Mouse (Mus musculus) embryonic facial prominence, embryonic 11.5 days (tissue): ENCODE measurements around the gene Ufc1. TPM values are rescaled to one million over a fixed set of nuclear protein-coding genes. Genes with fewer than 3 reads are reported as not detected.

Experiments
- ATAC-seq: fragments of 200-750 bp; cut with Nextera tagmentation; replicated peaks from 2 replicates; pipeline ENCODE4 v1.8.0; 2017; ENCODE audit warnings: low read depth; ENCODE audit not compliant: insufficient number of reproducible peaks, low FRiP score, low TSS enrichment
- DNase-seq: peaks from one replicate; pipeline ENCODE4 v3.0.0-alpha.2; 2015; ENCODE audit warnings: low spot score
- H3K27ac ChIP-seq: fragments of 300-500 bp; sonication (generic); replicated peaks from 2 replicates; pipeline ENCODE4 v1.5.1; 2014; ENCODE audit warnings: mild to moderate bottlenecking, low read depth, low read length, control low read depth
- H3K27me3 ChIP-seq: fragments of 300-500 bp; sonication (generic); 2 replicates; pipeline ENCODE4 v1.6.1; 2014; ENCODE audit warnings: mild to moderate bottlenecking, low read length, moderate library complexity, mixed read lengths; ENCODE audit not compliant: control insufficient read depth, insufficient read depth
- H3K36me3 ChIP-seq: fragments of 300-500 bp; sonication (generic); replicated peaks from 2 replicates; pipeline ENCODE4 v1.6.1; 2014; ENCODE audit warnings: low read depth, mild to moderate bottlenecking, low read length, moderate library complexity, mixed read lengths; ENCODE audit not compliant: control insufficient read depth, insufficient read depth
- H3K4me1 ChIP-seq: fragments of 300-500 bp; sonication (generic); 2 replicates; pipeline ENCODE4 v1.6.1; 2014; ENCODE audit warnings: low read length, mixed read lengths; ENCODE audit not compliant: control insufficient read depth, insufficient read depth
- H3K4me2 ChIP-seq: fragments of 300-500 bp; sonication (generic); 2 replicates; pipeline ENCODE4 v1.6.1; 2014; ENCODE audit warnings: low read depth, mild to moderate bottlenecking, control low read depth, low read length, moderate library complexity
- H3K4me3 ChIP-seq: fragments of 300-500 bp; sonication (generic); 2 replicates; pipeline ENCODE4 v1.5.1; 2014; ENCODE audit warnings: low read depth, low read length, control low read depth
- H3K9ac ChIP-seq: fragments of 300-500 bp; sonication (generic); replicated peaks from 2 replicates; pipeline ENCODE4 v1.6.1; 2014; ENCODE audit warnings: mild to moderate bottlenecking, control low read depth, low read length
- H3K9me3 ChIP-seq: fragments of 300-500 bp; sonication (generic); replicated peaks from 2 replicates; pipeline ENCODE4 v1.6.1; 2016; ENCODE audit warnings: mild to moderate bottlenecking, low read length, inconsistent platforms, mixed read lengths; ENCODE audit not compliant: control insufficient read depth
- WGBS: fragments of 180-500 bp; shearing (Covaris S2); extraction: QIAGEN DNeasy Blood & Tissue Kit; methylation state at CpG from one replicate; pipeline ENCODE4 v1.1.7; 2014; 5-methylcytosine and 5-hydroxymethylcytosine counted together
- polyA plus RNA-seq: library from polyadenylated mRNA; unstranded; fragments of >200 nt; fragmentation: Nextera tagmentation; extraction: Ambion mirVana; gene quantifications from 2 replicates; pipeline ENCODE4 v1.2.1, GENCODE M21; 2014

Ufc1 gene
- polyA plus RNA-seq, 1 experiment from 2014 or later, result 114 TPM

DNA sequence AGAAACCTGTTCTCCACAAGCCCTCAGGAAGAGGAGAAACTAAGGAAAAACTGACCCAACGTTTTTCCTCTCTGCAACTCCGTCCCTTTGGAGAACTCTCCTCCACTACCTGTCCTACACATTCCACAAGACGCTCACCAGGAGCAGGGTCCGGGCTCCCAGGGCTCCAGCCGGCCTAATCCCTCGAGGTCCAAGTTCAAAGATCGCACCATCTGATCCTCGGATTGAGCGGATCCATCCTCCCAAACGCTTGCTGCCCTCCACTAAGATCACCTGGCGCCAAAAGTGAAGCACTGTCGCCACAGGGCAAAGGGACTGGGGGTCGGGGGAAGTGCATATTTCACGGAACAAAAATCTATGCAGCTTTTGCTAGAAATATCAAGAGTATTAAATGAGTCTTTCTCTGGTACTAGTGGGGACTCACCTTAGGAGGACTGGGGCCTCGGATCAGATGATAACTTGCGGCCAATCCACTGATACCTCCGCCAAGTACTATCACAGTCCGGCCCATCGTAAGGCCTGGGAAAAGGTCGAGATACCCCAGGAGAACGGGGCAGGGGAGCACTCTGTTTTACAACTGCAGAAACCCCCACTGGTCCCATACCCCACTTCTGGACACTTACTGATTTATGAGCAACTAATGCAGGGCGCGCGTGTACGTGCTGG is 14.4 kb downstream of the Ufc1 start:
- WGBS, result 2% methylated on average over 25 of the region's 25 CpGs
- H3K4me2 ChIP-seq, result peak overlapping the region; percentile 78
- peak; percentile 2 for ATAC-seq
- peaks cover 3% of the 10 kb centered on the region for H3K36me3 ChIP-seq
- H3K4me3 ChIP-seq, result peak overlapping the region; percentile 70
- H3K27me3 ChIP-seq, result no peaks in the 10 kb centered on the region
- H3K9me3 ChIP-seq, result no peaks in the 10 kb centered on the region
- peak overlapping the region; percentile 78 for H3K9ac ChIP-seq
- no peak overlapping the region for H3K27ac ChIP-seq
- peak; percentile 12 for DNase-seq
- peaks cover 6% of the 10 kb centered on the region; the same call in 1 of the 2 replicates for H3K4me1 ChIP-seq

DNA sequence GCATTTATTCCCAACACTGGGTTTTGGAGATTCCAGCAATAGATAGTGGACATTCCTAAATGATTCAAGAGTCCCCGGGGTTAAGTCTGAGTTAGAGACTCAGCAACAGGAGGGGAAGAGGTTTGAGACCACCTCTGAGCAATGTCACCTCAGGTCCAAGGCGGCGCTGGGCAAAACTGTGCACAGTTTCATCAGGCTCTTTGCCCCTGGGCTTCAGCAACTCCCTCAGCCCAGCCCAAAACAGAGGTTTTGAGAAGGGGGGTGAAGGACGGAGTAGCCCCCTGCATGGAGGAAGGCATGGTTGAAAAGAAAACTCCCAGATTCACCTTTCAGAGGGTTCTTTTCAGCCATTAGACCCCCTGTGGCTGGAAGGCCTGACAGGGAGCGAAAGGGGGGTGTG is 15.1 kb downstream of the Ufc1 start:
- DNase-seq (no peak), ATAC-seq (no peak)
- no peak overlapping the region for H3K27ac ChIP-seq
- peaks cover 6% of the 10 kb centered on the region for H3K36me3 ChIP-seq
- no peaks in the 10 kb centered on the region for H3K27me3 ChIP-seq
- 55% methylated on average over 5 of the region's 5 CpGs for WGBS
- H3K4me2 ChIP-seq, result peak overlapping the region; percentile 78
- peaks cover 6% of the 10 kb centered on the region; the same call in 1 of the 2 replicates for H3K4me1 ChIP-seq
- H3K9ac ChIP-seq, result peak overlapping the region; percentile 78
- no peaks in the 10 kb centered on the region for H3K9me3 ChIP-seq
- peak overlapping the region; percentile 70 for H3K4me3 ChIP-seq

DNA sequence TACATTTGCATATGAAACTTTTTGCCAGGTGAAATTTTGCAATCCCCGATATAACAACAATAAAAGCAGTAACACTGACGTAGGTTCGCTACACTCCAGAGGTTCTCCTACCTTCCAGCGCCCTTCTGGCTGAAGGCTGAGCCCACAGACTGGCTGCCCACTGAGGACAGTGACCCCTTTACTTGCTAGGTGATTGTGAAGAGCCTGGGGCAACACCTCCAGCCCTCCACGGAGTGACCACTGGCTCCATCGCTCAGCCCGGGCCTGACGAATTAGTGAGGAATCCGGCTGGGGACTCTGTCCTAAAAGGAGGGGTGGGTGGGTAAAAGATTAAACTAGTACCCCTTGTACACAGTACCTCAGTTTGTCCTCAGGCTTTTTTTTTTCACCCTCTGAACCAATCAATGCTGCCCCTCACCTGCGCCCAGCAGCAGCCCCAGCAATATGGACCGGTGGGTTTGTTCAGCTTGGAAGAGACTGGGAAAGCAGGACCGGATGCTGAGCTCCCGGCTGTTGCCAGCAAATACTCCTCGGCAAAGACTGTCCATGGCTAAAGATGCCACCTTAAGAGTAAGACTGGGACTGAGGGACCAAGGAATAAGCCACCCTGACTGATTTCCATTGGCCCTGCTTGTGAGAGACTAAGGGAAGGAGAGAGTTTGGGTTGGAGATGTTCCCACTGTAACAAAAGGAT is 15.7 kb downstream of the Ufc1 start:
- H3K36me3 ChIP-seq, result peaks cover 6% of the 10 kb centered on the region
- H3K4me3 ChIP-seq, result no peak overlapping the region
- H3K9me3 ChIP-seq, result no peaks in the 10 kb centered on the region
- H3K4me2 ChIP-seq, result no peak overlapping the region
- peak overlapping the region; percentile 9; the same call in 1 of the 2 replicates for H3K9ac ChIP-seq
- WGBS, result 84% methylated on average over 14 of the region's 14 CpGs
- H3K27me3 ChIP-seq, result no peaks in the 10 kb centered on the region
- DNase-seq, result no peak
- no peak overlapping the region for H3K27ac ChIP-seq
- peaks cover 6% of the 10 kb centered on the region; the same call in 1 of the 2 replicates for H3K4me1 ChIP-seq
- ATAC-seq, result no peak

DNA sequence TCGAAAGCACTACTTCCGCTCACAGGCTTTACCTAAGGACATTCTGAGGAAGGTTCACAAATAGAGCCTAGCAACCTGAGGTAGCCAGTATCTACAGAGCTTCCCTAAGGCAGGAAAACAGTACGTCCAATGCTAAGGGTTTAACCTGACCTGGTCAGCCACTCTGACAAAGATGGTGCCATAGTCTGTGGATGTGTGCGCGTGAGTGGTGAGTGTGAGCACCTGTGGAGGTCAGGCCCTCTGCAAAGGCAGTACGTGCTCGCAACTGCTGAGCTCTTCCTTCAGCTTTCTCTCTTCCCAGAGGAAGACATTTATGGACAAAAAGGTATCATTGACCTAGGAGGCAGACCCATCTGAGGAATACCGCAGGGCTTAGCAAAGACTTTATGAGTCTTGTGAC is 16.4 kb downstream of the Ufc1 start:
- Histone ChIP-seq H3K9ac (no peak overlapping the region), H3K4me1 (peaks cover 6% of the 10 kb centered on the region; the same call in 1 of the 2 replicates), H3K36me3 (peaks cover 6% of the 10 kb centered on the region), H3K4me3 (no peak overlapping the region), H3K4me2 (no peak overlapping the region), H3K9me3 (no peaks in the 10 kb centered on the region), H3K27me3 (no peaks in the 10 kb centered on the region), H3K27ac (no peak overlapping the region)
- WGBS, result 94% methylated on average over 8 of the region's 8 CpGs
- no peak for ATAC-seq
- no peak for DNase-seq

DNA sequence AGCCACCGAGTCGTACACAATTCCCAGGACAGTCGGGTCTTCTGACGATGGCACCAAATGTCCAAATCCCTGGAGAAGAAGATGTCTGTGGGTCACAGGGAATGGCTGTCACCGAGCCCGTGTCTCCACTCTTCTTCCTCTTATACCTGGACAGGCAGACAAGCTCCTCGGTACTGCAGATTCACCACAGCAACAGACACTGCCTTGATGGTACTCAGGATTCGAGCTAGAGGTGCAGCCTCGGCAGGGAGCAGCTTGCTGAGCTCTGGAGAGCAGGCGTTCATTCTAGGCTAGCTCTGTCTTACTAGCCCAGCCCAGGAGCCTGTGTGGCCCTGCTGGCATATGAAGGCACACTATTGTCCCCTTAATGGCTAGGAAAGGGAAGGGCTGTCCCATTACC is 17.1 kb downstream of the Ufc1 start:
- H3K9ac ChIP-seq, result no peak overlapping the region
- H3K4me3 ChIP-seq, result no peak overlapping the region
- peaks cover 8% of the 10 kb centered on the region for H3K36me3 ChIP-seq
- H3K4me2 ChIP-seq, result no peak overlapping the region
- H3K4me1 ChIP-seq, result peaks cover 6% of the 10 kb centered on the region; the same call in 1 of the 2 replicates
- no peaks in the 10 kb centered on the region for H3K9me3 ChIP-seq
- DNase-seq (no peak), ATAC-seq (no peak)
- WGBS, result 84% methylated on average over 10 of the region's 10 CpGs
- H3K27ac ChIP-seq, result no peak overlapping the region
- no peaks in the 10 kb centered on the region for H3K27me3 ChIP-seq

DNA sequence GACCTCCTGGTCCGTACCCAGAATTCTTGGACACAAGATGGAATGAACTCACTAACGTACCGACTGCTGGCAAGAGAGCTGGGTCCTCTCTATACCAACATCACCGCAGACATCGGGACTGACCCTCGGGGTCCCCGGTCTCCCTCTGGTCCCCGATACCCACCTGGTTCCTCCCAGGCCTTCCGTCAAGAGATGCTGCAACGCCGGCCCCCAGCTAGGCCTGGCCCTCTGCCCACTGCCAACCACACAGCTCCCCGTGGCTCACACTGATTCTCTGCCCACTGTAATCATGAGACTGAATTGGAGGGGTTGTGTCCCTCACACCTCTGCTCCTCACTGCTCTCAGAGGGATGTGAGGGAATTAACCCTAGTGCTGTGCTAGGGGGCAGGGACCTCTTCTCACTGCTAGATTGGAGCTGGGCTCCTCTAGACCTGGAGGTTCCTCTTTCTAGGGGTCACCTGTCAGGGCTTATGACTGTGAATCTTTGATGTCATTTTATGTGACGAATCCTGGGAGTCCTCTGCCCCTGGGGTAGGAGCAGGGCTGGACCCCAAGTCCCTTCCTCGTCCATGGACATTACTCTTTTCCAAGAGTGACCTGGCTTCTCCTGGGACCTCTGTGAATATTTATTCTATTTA is 18.6 kb downstream of the Ufc1 start:
- ATAC-seq, result no peak
- DNase-seq, result no peak
- Histone ChIP-seq H3K36me3 (peaks cover 10% of the 10 kb centered on the region), H3K4me1 (peaks cover 7% of the 10 kb centered on the region), H3K4me3 (no peak overlapping the region), H3K4me2 (no peak overlapping the region), H3K9ac (no peak overlapping the region), H3K27ac (no peak overlapping the region), H3K9me3 (no peaks in the 10 kb centered on the region), H3K27me3 (no peaks in the 10 kb centered on the region)
- 93% methylated on average over 14 of the region's 14 CpGs for WGBS

DNA sequence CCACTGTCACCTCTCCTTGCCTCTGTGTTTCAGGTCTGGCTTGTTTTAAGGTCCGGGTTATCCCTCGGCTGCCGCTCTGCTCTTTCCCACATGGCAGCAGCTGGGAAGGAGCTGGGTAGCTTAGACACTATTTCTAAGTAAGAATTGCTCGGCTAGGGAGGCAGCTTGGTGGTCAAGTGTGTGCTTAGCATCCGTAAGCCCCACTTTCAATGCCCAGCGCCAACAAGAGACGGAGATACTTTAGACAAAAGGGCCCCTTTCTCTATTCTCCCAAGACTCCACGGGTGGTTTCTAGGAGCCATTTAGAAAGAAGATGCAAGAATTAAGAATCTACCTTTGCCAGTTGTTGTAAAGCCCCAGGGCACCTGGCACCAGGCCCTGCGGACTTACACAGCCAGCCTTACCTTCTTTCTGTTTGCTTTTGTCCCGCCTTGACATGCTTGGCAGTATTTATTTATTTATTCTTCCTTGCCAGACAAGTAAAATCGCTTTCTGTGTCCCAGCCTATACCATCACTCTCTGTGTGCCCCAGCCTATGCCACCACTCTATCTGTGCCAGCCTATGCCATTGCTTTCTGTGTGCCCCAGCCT is 19.6 kb downstream of the Ufc1 start:
- no peaks in the 10 kb centered on the region for H3K27me3 ChIP-seq

More for the DNA sequence above, 19.6 kb downstream of the Ufc1 start:
- Histone ChIP-seq H3K9ac (no peak overlapping the region), H3K9me3 (no peaks in the 10 kb centered on the region), H3K36me3 (peaks cover 10% of the 10 kb centered on the region), H3K27ac (no peak overlapping the region), H3K4me1 (peaks cover 9% of the 10 kb centered on the region), H3K4me3 (no peak overlapping the region), H3K4me2 (no peak overlapping the region)
- DNase-seq, result no peak
- ATAC-seq, result no peak
- 86% methylated on average over 11 of the region's 11 CpGs for WGBS
